Mouse (Mus musculus): ENCODE measurements around the gene Abcc12.

DNA sequence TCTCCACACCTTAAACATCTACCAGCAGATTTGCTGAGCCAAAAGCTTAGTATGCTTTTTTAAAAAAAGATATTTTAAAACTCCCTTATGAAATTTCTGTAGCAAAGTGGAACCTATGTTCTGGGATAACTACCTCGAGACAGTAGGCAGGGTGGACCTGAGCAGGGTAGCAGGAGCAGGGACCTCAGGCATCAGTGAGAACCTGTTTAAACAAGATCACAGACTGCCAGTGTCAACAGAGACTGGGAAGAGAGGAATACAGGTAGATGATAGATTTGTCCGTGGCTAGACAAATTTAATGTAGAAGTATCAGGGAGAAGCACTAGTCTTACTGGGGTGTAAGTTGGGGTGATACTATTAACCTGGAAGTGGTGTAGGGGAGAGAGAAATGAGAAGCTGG is 33.3 kb upstream of the Abcc12 start:
- TF ChIP-seq GATA1 (IDR thresholded peaks at IDR 0.05; ENCODE audit: borderline replicate concordance, low read length) (no peak), FLI1 (IDR thresholded peaks at IDR 0.05; ENCODE audit: low read length) (no peak)

Measured in megakaryocyte, embryonic 14.5 days (primary cell).